Mouse (Mus musculus): ENCODE measurements around the gene Kcnk5. TPM values are rescaled to one million over a fixed set of nuclear protein-coding genes. Genes with fewer than 3 reads are reported as not detected.

The Kcnk5 gene
- polyA plus RNA-seq, 1 experiment: 48.0 TPM

- no peaks in the 10 kb centered on the region for H3K27me3 ChIP-seq (ENCODE audit: control insufficient read depth, insufficient read depth, low read length)
- no peak overlapping the region for H3K27ac ChIP-seq (ENCODE audit: insufficient read depth, low read depth, low read length)
- no peaks in the 10 kb centered on the region for H3K36me3 ChIP-seq (ENCODE audit: control insufficient read depth, insufficient read depth, low read length)
- WGBS: 94% methylated on average over 11 of the region's 11 CpGs
- no peak for TF ChIP-seq POLR2A (IDR thresholded peaks at IDR 0.05; ENCODE audit: low read depth, low read length)
- no peak for TF ChIP-seq CTCF (IDR thresholded peaks at IDR 0.05; ENCODE audit: extremely low read depth, insufficient read length, insufficient replicate concordance, low read depth, low read length)
- peaks cover 8% of the 10 kb centered on the region for H3K4me1 ChIP-seq (ENCODE audit: control insufficient read depth, insufficient read depth, insufficient read length, low read length)
- H3K4me3 ChIP-seq (ENCODE audit: low read depth, low read length): no peak overlapping the region
These were observed 61.6 kb downstream of the Kcnk5 start for GRCm38 (mm10) chr14:20120012-20120411.

- Histone ChIP-seq H3K4me1 (ENCODE audit: control insufficient read depth, insufficient read depth, insufficient read length, low read length) (peaks cover 19% of the 10 kb centered on the region), H3K27me3 (ENCODE audit: control insufficient read depth, insufficient read depth, low read length) (no peaks in the 10 kb centered on the region), H3K36me3 (ENCODE audit: control insufficient read depth, insufficient read depth, low read length) (no peaks in the 10 kb centered on the region), H3K27ac (ENCODE audit: insufficient read depth, low read depth, low read length) (peak overlapping the region; percentile 85), H3K4me3 (ENCODE audit: low read depth, low read length) (no peak overlapping the region)
- 21% methylated on average over 9 of the region's 9 CpGs for WGBS
- TF ChIP-seq POLR2A (IDR thresholded peaks at IDR 0.05; ENCODE audit: low read depth, low read length): no peak
- TF ChIP-seq CTCF (IDR thresholded peaks at IDR 0.05; ENCODE audit: extremely low read depth, insufficient read length, insufficient replicate concordance, low read depth, low read length): no peak
These were observed 65.4 kb downstream of the Kcnk5 start for GRCm38 (mm10) chr14:20116149-20116605.

- 85% methylated on average over 6 of the region's 6 CpGs for WGBS
- Histone ChIP-seq H3K4me1 (ENCODE audit: control insufficient read depth, insufficient read depth, insufficient read length, low read length) (peaks cover 19% of the 10 kb centered on the region), H3K36me3 (ENCODE audit: control insufficient read depth, insufficient read depth, low read length) (no peaks in the 10 kb centered on the region), H3K27ac (ENCODE audit: insufficient read depth, low read depth, low read length) (no peak overlapping the region), H3K27me3 (ENCODE audit: control insufficient read depth, insufficient read depth, low read length) (no peaks in the 10 kb centered on the region), H3K4me3 (ENCODE audit: low read depth, low read length) (no peak overlapping the region)
- no peak for TF ChIP-seq POLR2A (IDR thresholded peaks at IDR 0.05; ENCODE audit: low read depth, low read length)
- no peak for TF ChIP-seq CTCF (IDR thresholded peaks at IDR 0.05; ENCODE audit: extremely low read depth, insufficient read length, insufficient replicate concordance, low read depth, low read length)
These were observed 66.7 kb downstream of the Kcnk5 start for GRCm38 (mm10) chr14:20114951-20115350.

GRCm38 (mm10) chr14:20113964-20114363, 67.6 kb downstream of the Kcnk5 start:
- Histone ChIP-seq H3K27me3 (ENCODE audit: control insufficient read depth, insufficient read depth, low read length) (no peaks in the 10 kb centered on the region), H3K4me3 (ENCODE audit: low read depth, low read length) (no peak overlapping the region), H3K4me1 (ENCODE audit: control insufficient read depth, insufficient read depth, insufficient read length, low read length) (peaks cover 19% of the 10 kb centered on the region), H3K27ac (ENCODE audit: insufficient read depth, low read depth, low read length) (no peak overlapping the region), H3K36me3 (ENCODE audit: control insufficient read depth, insufficient read depth, low read length) (no peaks in the 10 kb centered on the region)
- WGBS: under 1% methylated on average over 6 of the region's 6 CpGs
- peak; percentile 95 for TF ChIP-seq CTCF (IDR thresholded peaks at IDR 0.05; ENCODE audit: extremely low read depth, insufficient read length, insufficient replicate concordance, low read depth, low read length)
- no peak for TF ChIP-seq POLR2A (IDR thresholded peaks at IDR 0.05; ENCODE audit: low read depth, low read length)

- Histone ChIP-seq H3K27me3 (ENCODE audit: control insufficient read depth, insufficient read depth, low read length) (no peaks in the 10 kb centered on the region), H3K4me3 (ENCODE audit: low read depth, low read length) (no peak overlapping the region), H3K36me3 (ENCODE audit: control insufficient read depth, insufficient read depth, low read length) (no peaks in the 10 kb centered on the region), H3K27ac (ENCODE audit: insufficient read depth, low read depth, low read length) (no peak overlapping the region), H3K4me1 (ENCODE audit: control insufficient read depth, insufficient read depth, insufficient read length, low read length) (peaks cover 19% of the 10 kb centered on the region)
- WGBS: 59% methylated on average over 7 of the region's 7 CpGs
- TF ChIP-seq POLR2A (IDR thresholded peaks at IDR 0.05; ENCODE audit: low read depth, low read length): no peak
- TF ChIP-seq CTCF (IDR thresholded peaks at IDR 0.05; ENCODE audit: extremely low read depth, insufficient read length, insufficient replicate concordance, low read depth, low read length): no peak
These were observed 68.2 kb downstream of the Kcnk5 start for GRCm38 (mm10) chr14:20113189-20113961.

GRCm38 (mm10) chr14:20112218-20112617, 69.4 kb downstream of the Kcnk5 start:
- no peak overlapping the region for H3K27ac ChIP-seq (ENCODE audit: insufficient read depth, low read depth, low read length)
- peaks cover 19% of the 10 kb centered on the region for H3K4me1 ChIP-seq (ENCODE audit: control insufficient read depth, insufficient read depth, insufficient read length, low read length)
- H3K36me3 ChIP-seq (ENCODE audit: control insufficient read depth, insufficient read depth, low read length): no peaks in the 10 kb centered on the region
- no peaks in the 10 kb centered on the region for H3K27me3 ChIP-seq (ENCODE audit: control insufficient read depth, insufficient read depth, low read length)
- TF ChIP-seq CTCF (IDR thresholded peaks at IDR 0.05; ENCODE audit: extremely low read depth, insufficient read length, insufficient replicate concordance, low read depth, low read length) (no peak), POLR2A (IDR thresholded peaks at IDR 0.05; ENCODE audit: low read depth, low read length) (no peak)
- H3K4me3 ChIP-seq (ENCODE audit: low read depth, low read length): no peak overlapping the region
- WGBS: 86% methylated on average over 3 of the region's 3 CpGs

- Histone ChIP-seq H3K4me1 (ENCODE audit: control insufficient read depth, insufficient read depth, insufficient read length, low read length) (peaks cover 15% of the 10 kb centered on the region; the same call in 1 of the 2 replicates), H3K27me3 (ENCODE audit: control insufficient read depth, insufficient read depth, low read length) (no peaks in the 10 kb centered on the region), H3K36me3 (ENCODE audit: control insufficient read depth, insufficient read depth, low read length) (no peaks in the 10 kb centered on the region), H3K27ac (ENCODE audit: insufficient read depth, low read depth, low read length) (no peak overlapping the region), H3K4me3 (ENCODE audit: low read depth, low read length) (no peak overlapping the region)
- TF ChIP-seq CTCF (IDR thresholded peaks at IDR 0.05; ENCODE audit: extremely low read depth, insufficient read length, insufficient replicate concordance, low read depth, low read length): no peak
- TF ChIP-seq POLR2A (IDR thresholded peaks at IDR 0.05; ENCODE audit: low read depth, low read length): no peak
- WGBS: 17% methylated on average over 1 of the region's 1 CpGs
These were observed 70.7 kb downstream of the Kcnk5 start for GRCm38 (mm10) chr14:20110945-20111344.

Data from small intestine, adult 2 months (tissue).